Mouse (Mus musculus): ENCODE results near the gene Tmtc4.

DNA sequence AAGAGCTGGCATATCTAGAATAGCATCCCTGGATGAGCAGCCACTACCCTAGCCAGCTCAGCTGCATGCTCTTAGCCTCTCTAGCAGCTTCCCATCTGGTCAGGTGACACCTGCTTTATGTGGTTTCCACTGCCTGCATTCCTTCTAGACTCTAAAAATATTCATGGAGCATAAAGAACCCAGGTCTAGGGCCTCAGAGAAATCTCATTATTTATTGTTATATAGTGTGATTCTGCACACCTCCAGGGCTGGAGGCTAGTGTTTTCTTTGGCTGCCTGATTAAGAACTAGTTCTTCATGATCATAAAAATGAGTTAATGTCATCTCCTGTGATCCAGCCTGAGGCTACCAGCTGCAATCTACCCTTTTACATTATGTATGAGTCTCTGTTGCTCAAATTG is 39.1 kb upstream of the Tmtc4 start:
- no peak for TF ChIP-seq CTCF (IDR thresholded peaks at IDR 0.05; ENCODE audit: control insufficient read depth, insufficient read depth, insufficient read length)
- TF ChIP-seq MAX (IDR thresholded peaks at IDR 0.05), result no peak
- no peak for TF ChIP-seq CEBPB (IDR thresholded peaks at IDR 0.05; ENCODE audit: low read depth)
- no peak for TF ChIP-seq USF1 (IDR thresholded peaks at IDR 0.05; ENCODE audit: low read depth)
- no peak for TF ChIP-seq MYOD1 (IDR thresholded peaks at IDR 0.05; ENCODE audit: control insufficient read depth, insufficient read length, low read depth)
- TF ChIP-seq MYOG (IDR thresholded peaks at IDR 0.05; ENCODE audit: control insufficient read depth, extremely low read depth, insufficient read length), result no peak

Measured in C2C12 (cell line).